Mouse (Mus musculus): ENCODE data around the gene Gins3. TPM values are rescaled to one million over a fixed set of nuclear protein-coding genes. Genes with fewer than 3 reads are reported as not detected.
A peak's percentile ranks its signal among the peaks of the same experiment; 100 is the strongest.

Gins3 gene
- polyA plus RNA-seq, 1 experiment from 2014 or later, result 29.9 TPM

DNA sequence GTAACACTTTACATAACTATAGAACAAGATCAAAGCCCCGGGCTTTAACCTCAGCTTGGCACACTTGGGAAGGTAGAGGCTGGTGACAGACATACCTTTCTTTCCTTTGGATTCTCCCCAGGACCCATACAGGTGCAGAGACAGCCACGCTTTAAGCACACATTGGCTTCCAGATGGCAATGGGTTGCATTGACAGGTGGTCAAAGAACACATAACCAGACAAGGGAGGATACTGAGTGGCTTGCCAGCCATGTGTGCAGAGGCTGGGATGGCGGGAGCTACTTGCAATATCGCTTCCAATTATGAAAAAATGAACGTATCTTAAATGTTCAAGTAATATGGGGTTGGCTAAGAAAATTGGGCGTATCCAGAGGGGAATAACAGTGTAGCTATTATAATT lies 38.6 kb downstream of the Gins3 start:
- ATAC-seq (ENCODE audit: insufficient number of reproducible peaks, insufficient read depth, low FRiP score, low TSS enrichment, low read depth), result no peak

GRCm38 (mm10) chr8:95672811-95673210 lies 39.6 kb downstream of the Gins3 start:
- 0 out of 2 replicates have a peak, but pooled peaks cover 5% of the 10 kb centered on the region for H3K4me1 ChIP-seq
- no peaks in the 10 kb centered on the region for H3K9me3 ChIP-seq
- peaks cover 61% of the 10 kb centered on the region for H3K27me3 ChIP-seq
- ATAC-seq (ENCODE audit: insufficient number of reproducible peaks, insufficient read depth, low FRiP score, low TSS enrichment, low read depth), result no peak
- no peak overlapping the region for H3K27ac ChIP-seq
- H3K36me3 ChIP-seq, result no peaks in the 10 kb centered on the region
- 73% methylated on average over 5 of the region's 5 CpGs for WGBS
- no peak overlapping the region for H3K9ac ChIP-seq
- H3K4me2 ChIP-seq, result no peak overlapping the region
- H3K4me3 ChIP-seq, result no peak overlapping the region

More for the DNA sequence above, 38.6 kb downstream of the Gins3 start:
- no peak overlapping the region for H3K27ac ChIP-seq
- no peak overlapping the region for H3K4me2 ChIP-seq
- H3K9me3 ChIP-seq, result 0 out of 2 replicates have a peak, but pooled peaks cover under 1% of the 10 kb centered on the region
- H3K4me1 ChIP-seq, result no peaks in the 10 kb centered on the region
- no peak overlapping the region for H3K4me3 ChIP-seq
- H3K9ac ChIP-seq, result no peak overlapping the region
- H3K27me3 ChIP-seq, result peaks cover 51% of the 10 kb centered on the region
- 87% methylated on average over 6 of the region's 6 CpGs for WGBS
- no peaks in the 10 kb centered on the region for H3K36me3 ChIP-seq

GRCm38 (mm10) chr8:95676631-95677030 lies 43.4 kb downstream of the Gins3 start, which contains the start of gene Ndrg4:
Ndrg4 (plus strand) TSS chr8:95676980.
- Histone ChIP-seq H3K27ac (no peak within 1 kb of the TSS), H3K4me3 (peak within 1 kb of the TSS; percentile 58), H3K36me3 (no peaks in the 10 kb centered on the region), H3K4me2 (peak within 1 kb of the TSS; percentile 98), H3K9me3 (no peaks in the 10 kb centered on the region), H3K4me1 (peaks cover 10% of the 10 kb centered on the region), H3K27me3 (peaks cover 94% of the 10 kb centered on the region), H3K9ac (peak within 1 kb of the TSS; percentile 66)
- WGBS, result 34% methylated on average over 9 of the region's 9 CpGs
- ATAC-seq (ENCODE audit: insufficient number of reproducible peaks, insufficient read depth, low FRiP score, low TSS enrichment, low read depth), result no peak

DNA sequence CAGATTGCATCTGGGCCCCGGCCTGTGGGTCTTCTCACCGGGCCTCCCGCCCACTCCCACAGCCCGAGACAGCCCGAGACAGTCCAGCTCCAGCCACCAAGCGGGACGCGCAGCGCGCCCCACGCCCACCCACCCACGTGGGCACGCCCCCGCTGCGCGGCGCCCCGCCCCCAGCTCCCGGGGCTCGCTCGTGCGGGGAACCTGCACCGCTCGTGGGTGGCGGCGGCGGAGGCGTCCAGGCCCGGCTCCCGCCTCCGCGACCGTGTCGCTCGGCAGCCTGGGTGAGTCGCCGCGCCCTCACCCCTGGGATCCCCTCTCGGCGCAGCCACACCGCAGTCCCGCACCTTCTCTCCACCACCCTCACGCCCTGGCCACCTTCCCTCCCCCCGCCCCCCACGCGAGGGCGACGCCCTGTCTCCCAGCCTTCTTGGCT lies 44.4 kb downstream of the Gins3 start:
- Histone ChIP-seq H3K4me3 (peak overlapping the region; percentile 58), H3K4me2 (peak overlapping the region; percentile 98), H3K4me1 (peaks cover 10% of the 10 kb centered on the region), H3K9me3 (no peaks in the 10 kb centered on the region), H3K9ac (peak overlapping the region; percentile 66), H3K27me3 (peaks cover 95% of the 10 kb centered on the region), H3K36me3 (no peaks in the 10 kb centered on the region), H3K27ac (no peak overlapping the region)
- under 1% methylated on average over 31 of the region's 48 CpGs for WGBS
- ATAC-seq (ENCODE audit: insufficient number of reproducible peaks, insufficient read depth, low FRiP score, low TSS enrichment, low read depth), result no peak

- H3K9me3 ChIP-seq, result no peaks in the 10 kb centered on the region
- peaks cover 89% of the 10 kb centered on the region for H3K27me3 ChIP-seq
- no peaks in the 10 kb centered on the region for H3K36me3 ChIP-seq
- under 1% methylated on average over 51 of the region's 70 CpGs for WGBS
- peak overlapping the region; percentile 66 for H3K9ac ChIP-seq
- peak overlapping the region; percentile 58 for H3K4me3 ChIP-seq
- peak overlapping the region; percentile 98 for H3K4me2 ChIP-seq
- no peak for ATAC-seq (ENCODE audit: insufficient number of reproducible peaks, insufficient read depth, low FRiP score, low TSS enrichment, low read depth)
- H3K4me1 ChIP-seq, result peaks cover 10% of the 10 kb centered on the region
- no peak overlapping the region for H3K27ac ChIP-seq
Measured at GRCm38 (mm10) chr8:95678024-95678611, 44.9 kb downstream of the Gins3 start.

DNA sequence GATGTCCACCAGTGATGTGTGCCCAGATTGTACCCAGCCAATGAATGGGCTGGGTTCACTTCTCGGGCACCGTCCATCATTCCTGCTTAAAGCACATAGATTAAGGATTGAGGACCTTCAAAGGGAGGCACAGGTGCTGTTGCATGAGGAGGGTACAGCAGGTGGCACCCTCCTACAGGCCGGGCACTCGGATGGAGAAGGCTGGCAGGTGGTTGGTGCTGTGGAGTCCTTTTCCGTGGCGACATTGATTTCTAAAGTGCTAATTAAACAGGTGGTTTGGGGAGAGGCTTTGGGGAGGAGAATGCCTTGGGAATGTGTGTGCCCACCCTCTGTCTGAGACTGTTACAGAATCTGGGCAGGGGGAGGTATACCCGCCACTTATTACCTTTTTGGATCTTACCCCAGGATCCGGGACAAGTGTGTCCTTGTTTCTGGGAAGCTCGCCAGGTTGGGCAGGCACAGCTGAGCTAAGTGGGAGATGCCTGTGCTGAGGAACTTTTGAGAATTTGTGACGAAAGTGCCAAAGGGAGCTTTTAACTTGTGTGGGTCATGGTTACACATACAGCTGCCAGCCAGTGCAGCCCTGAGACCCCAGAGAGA lies 54.9 kb downstream of the Gins3 start:
- no peaks in the 10 kb centered on the region for H3K4me1 ChIP-seq
- no peak for ATAC-seq (ENCODE audit: insufficient number of reproducible peaks, insufficient read depth, low FRiP score, low TSS enrichment, low read depth)
- WGBS, result 74% methylated on average over 10 of the region's 10 CpGs
- no peak overlapping the region for H3K9ac ChIP-seq
- H3K4me2 ChIP-seq, result no peak overlapping the region
- H3K27ac ChIP-seq, result no peak overlapping the region
- peaks cover 29% of the 10 kb centered on the region for H3K27me3 ChIP-seq
- no peaks in the 10 kb centered on the region for H3K36me3 ChIP-seq
- no peaks in the 10 kb centered on the region for H3K9me3 ChIP-seq
- H3K4me3 ChIP-seq, result no peak overlapping the region

DNA sequence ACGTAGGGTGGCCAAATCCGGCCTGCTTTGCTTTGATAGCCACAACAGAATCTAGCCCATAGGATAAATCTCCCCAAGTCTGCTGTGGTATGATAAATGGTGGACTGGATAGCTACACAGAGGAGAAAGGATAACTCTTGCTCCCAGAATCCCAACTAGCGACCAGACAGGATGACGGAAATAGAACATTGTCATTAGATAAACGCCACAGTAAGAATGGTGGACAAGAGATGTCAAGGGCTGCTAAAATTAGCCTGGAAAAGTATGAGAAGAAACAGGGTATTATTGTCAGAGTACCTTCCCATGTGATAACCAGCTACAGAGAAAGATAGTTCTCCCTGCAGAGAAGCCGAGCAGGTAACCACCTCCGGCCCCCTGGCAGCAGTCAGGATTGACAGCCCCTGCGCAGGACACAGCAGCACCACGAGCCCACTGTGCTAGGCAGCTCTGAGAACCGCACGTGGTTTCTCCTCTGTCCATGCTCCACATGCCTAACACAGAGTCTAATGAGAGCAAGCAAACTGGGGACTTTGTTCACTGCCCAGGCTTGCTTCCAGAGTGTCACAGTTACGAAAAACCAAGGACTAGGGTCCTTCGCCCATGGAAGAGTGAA lies 57.8 kb downstream of the Gins3 start:
- WGBS, result 75% methylated on average over 13 of the region's 13 CpGs

GRCm38 (mm10) chr8:95694631-95695030 lies 61.4 kb downstream of the Gins3 start:
- no peaks in the 10 kb centered on the region for H3K9me3 ChIP-seq
- peaks cover 72% of the 10 kb centered on the region for H3K27me3 ChIP-seq
- H3K9ac ChIP-seq, result 0 out of 2 replicates have a peak overlapping the region, but pooled peaks have one; percentile 21
- H3K27ac ChIP-seq, result no peak overlapping the region
- no peaks in the 10 kb centered on the region for H3K4me1 ChIP-seq
- 11% methylated on average over 6 of the region's 6 CpGs for WGBS
- ATAC-seq (ENCODE audit: insufficient number of reproducible peaks, insufficient read depth, low FRiP score, low TSS enrichment, low read depth), result no peak
- H3K4me2 ChIP-seq, result no peak overlapping the region
- no peaks in the 10 kb centered on the region for H3K36me3 ChIP-seq
- no peak overlapping the region for H3K4me3 ChIP-seq

More for the DNA sequence above, 57.8 kb downstream of the Gins3 start:
- no peak for ATAC-seq (ENCODE audit: insufficient number of reproducible peaks, insufficient read depth, low FRiP score, low TSS enrichment, low read depth)
- Histone ChIP-seq H3K9me3 (no peaks in the 10 kb centered on the region), H3K4me1 (no peaks in the 10 kb centered on the region), H3K27me3 (peaks cover 56% of the 10 kb centered on the region), H3K4me3 (no peak overlapping the region), H3K27ac (no peak overlapping the region), H3K36me3 (no peaks in the 10 kb centered on the region), H3K9ac (no peak overlapping the region), H3K4me2 (no peak overlapping the region)

Other genes starting within 250 kb of the Gins3 start
- 156 and 166 TPM in 2 replicates for gene Cfap20, start 198.6 kb upstream of the Gins3 start, polyA plus RNA-seq (2015; fragmentation: Nextera tagmentation; extraction: Ambion mirVana)
- 13.5 and 14.6 TPM in 2 replicates for gene Csnk2a2, start 143.4 kb upstream of the Gins3 start, polyA plus RNA-seq (2015; fragmentation: Nextera tagmentation; extraction: Ambion mirVana)
- gene Ccdc113, start 99.4 kb upstream of the Gins3 start, polyA plus RNA-seq (2015; fragmentation: Nextera tagmentation; extraction: Ambion mirVana), result 0.21 and 0.74 TPM in 2 replicates
- not detected in 2 replicates for gene Prss54, start 57.1 kb upstream of the Gins3 start, polyA plus RNA-seq (2015; fragmentation: Nextera tagmentation; extraction: Ambion mirVana)
- gene Ndrg4, start 43.5 kb downstream of the Gins3 start, polyA plus RNA-seq (2015; fragmentation: Nextera tagmentation; extraction: Ambion mirVana), result 16.2 and 18.0 TPM in 2 replicates
- 20.3 and 21.0 TPM in 2 replicates for gene Setd6, start 82.4 kb downstream of the Gins3 start, polyA plus RNA-seq (2015; fragmentation: Nextera tagmentation; extraction: Ambion mirVana)
- 62.7 and 71.6 TPM in 2 replicates for gene Cnot1, start 174.0 kb downstream of the Gins3 start, polyA plus RNA-seq (2015; fragmentation: Nextera tagmentation; extraction: Ambion mirVana)
- 351 and 378 TPM in 2 replicates for gene Sap18b, start 191.9 kb downstream of the Gins3 start, polyA plus RNA-seq (2015; fragmentation: Nextera tagmentation; extraction: Ambion mirVana)
- gene Slc38a7, start 220.1 kb downstream of the Gins3 start, polyA plus RNA-seq (2015; fragmentation: Nextera tagmentation; extraction: Ambion mirVana), result 14.9 and 17.5 TPM in 2 replicates

All from embryonic facial prominence, embryonic 13.5 days (tissue).